Mouse (Mus musculus) erythroblast, embryonic 14.5 days (primary cell): Measurements from ENCODE around the gene Ttc16. TPM values are rescaled to one million over a fixed set of nuclear protein-coding genes. Genes with fewer than 3 reads are reported as not detected.

ENCODE experiments used
- H3K27me3 ChIP-seq: 2 replicates; pipeline ENCODE4 v1.6.1; 2012; ENCODE audit warnings: inconsistent platforms; ENCODE audit not compliant: control insufficient read depth
- H3K36me3 ChIP-seq: 2 replicates; pipeline ENCODE4 v1.6.1; 2012; ENCODE audit warnings: mild to moderate bottlenecking, inconsistent platforms; ENCODE audit not compliant: control insufficient read depth
- H3K4me1 ChIP-seq: 2 replicates; pipeline ENCODE4 v1.6.1; 2012; ENCODE audit warnings: inconsistent platforms; ENCODE audit not compliant: control insufficient read depth
- H3K4me3 ChIP-seq: replicated peaks from 2 replicates; pipeline ENCODE3; 2012; ENCODE audit warnings: moderate library complexity, mild to moderate bottlenecking, inconsistent platforms
- H3K9me3 ChIP-seq: 2 replicates; pipeline ENCODE4 v1.6.1; 2012; ENCODE audit warnings: low read length, inconsistent platforms, mixed read lengths; ENCODE audit not compliant: control insufficient read depth
- GATA1 ChIP-seq: IDR thresholded peaks from 2 replicates; pipeline ENCODE4 v1.6.1; 2012; ENCODE audit warnings: low read length, inconsistent platforms, mixed read lengths
- TAL1 ChIP-seq: IDR thresholded peaks from 3 replicates; pipeline ENCODE4 v1.6.1; 2012; ENCODE audit warnings: low read length, inconsistent platforms, mixed read lengths
- polyA plus RNA-seq: library from polyadenylated mRNA; stranded (reverse); fragments of >175 nt; gene quantifications from 2 replicates; pipeline ENCODE4 v1.2.3, GENCODE M21; 2012

Ttc16 gene
- polyA plus RNA-seq, 1 experiment: not detected

DNA sequence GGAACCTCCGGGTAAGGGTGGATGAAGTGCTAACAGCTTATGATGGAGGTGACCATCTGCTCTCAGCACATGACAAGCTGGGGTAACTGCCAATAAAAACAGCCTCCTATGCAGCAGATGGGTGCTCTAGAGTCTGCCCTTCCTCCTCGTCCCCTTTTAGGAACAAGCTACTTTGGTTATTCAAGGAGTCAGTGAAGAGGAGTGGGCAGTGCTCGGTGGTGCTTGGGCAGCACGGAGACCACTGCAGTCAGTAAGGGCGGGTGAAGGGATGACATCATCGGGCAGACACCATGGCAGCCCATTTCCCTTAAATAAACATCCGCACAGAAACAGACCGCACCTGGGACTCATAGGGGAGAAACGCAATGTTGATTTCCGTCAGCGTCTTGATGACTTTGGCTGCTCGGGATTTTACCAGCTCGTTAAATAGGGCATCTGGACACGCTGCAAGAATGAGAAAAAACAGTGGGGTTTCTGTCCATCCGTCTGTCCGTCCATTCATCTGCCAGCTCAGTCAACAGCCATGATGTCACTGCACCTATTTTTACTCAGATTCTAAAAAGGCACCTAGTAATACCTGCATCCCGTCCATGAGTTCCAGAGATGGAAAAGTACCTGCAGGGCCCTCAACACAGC lies 41.6 kb upstream of the Ttc16 start:
- TF ChIP-seq TAL1: no peak
- no peak for TF ChIP-seq GATA1
- no peaks in the 10 kb centered on the region for H3K9me3 ChIP-seq
- H3K27me3 ChIP-seq: no peaks in the 10 kb centered on the region
- no peak overlapping the region for H3K4me3 ChIP-seq
- H3K36me3 ChIP-seq: no peaks in the 10 kb centered on the region
- peaks cover 3% of the 10 kb centered on the region; the same call in 1 of the 2 replicates for H3K4me1 ChIP-seq

- no peaks in the 10 kb centered on the region for H3K9me3 ChIP-seq
- no peaks in the 10 kb centered on the region for H3K36me3 ChIP-seq
- H3K4me3 ChIP-seq: no peak overlapping the region
- TF ChIP-seq TAL1 (no peak), GATA1 (no peak)
- 0 out of 2 replicates have a peak, but pooled peaks cover under 1% of the 10 kb centered on the region for H3K4me1 ChIP-seq
- H3K27me3 ChIP-seq: no peaks in the 10 kb centered on the region
Observed at GRCm38 (mm10) chr2:32816497-32816896, 41.1 kb upstream of the Ttc16 start.

- Histone ChIP-seq H3K36me3 (no peaks in the 10 kb centered on the region), H3K9me3 (no peaks in the 10 kb centered on the region), H3K4me1 (no peaks in the 10 kb centered on the region), H3K27me3 (no peaks in the 10 kb centered on the region), H3K4me3 (no peak overlapping the region)
- no peak for TF ChIP-seq TAL1
- TF ChIP-seq GATA1: no peak
Observed at GRCm38 (mm10) chr2:32811959-32812358, 36.5 kb upstream of the Ttc16 start.

GRCm38 (mm10) chr2:32808816-32809566 lies 33.6 kb upstream of the Ttc16 start:
- no peak for TF ChIP-seq GATA1
- no peak for TF ChIP-seq TAL1
- Histone ChIP-seq H3K4me3 (no peak overlapping the region), H3K27me3 (no peaks in the 10 kb centered on the region), H3K36me3 (no peaks in the 10 kb centered on the region), H3K9me3 (no peaks in the 10 kb centered on the region), H3K4me1 (no peaks in the 10 kb centered on the region)

DNA sequence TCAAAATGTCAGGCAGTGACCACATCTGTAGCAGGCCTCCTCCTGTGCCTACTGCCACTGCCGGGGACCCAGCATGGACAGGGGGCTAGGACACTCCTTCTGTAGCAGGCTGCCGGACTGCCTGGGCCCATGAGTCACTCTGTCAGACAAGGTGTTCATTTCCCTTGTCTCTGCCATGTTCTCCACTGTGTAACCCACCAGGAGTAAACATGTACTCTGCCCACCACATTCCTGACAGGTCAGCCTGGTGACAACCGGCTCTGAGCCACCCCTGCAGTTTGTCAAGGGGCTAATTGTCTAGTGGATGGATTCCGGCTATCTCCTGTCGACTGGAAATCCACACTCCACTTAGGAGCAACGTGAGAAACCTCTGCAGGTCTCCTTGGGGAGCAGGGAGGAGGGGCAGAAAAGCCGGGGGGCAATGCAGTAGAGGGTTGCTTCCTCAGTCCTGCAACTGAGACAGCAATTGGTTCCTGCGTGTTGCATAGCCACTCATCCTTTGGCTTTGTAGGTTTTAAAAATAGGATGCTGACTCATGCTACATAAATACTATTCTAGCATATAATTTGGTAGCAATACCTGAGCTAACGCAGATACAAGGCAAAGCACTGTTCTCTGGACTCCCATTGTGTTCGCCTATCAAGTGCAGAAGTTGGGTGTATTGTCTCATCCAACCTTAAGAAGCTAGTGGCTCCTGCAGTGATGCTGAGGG lies 23.0 kb upstream of the Ttc16 start:
- Histone ChIP-seq H3K27me3 (no peaks in the 10 kb centered on the region), H3K36me3 (no peaks in the 10 kb centered on the region; the same call in 1 of the 2 replicates), H3K9me3 (no peaks in the 10 kb centered on the region), H3K4me1 (no peaks in the 10 kb centered on the region), H3K4me3 (no peak overlapping the region)
- TF ChIP-seq TAL1: no peak
- TF ChIP-seq GATA1: no peak

DNA sequence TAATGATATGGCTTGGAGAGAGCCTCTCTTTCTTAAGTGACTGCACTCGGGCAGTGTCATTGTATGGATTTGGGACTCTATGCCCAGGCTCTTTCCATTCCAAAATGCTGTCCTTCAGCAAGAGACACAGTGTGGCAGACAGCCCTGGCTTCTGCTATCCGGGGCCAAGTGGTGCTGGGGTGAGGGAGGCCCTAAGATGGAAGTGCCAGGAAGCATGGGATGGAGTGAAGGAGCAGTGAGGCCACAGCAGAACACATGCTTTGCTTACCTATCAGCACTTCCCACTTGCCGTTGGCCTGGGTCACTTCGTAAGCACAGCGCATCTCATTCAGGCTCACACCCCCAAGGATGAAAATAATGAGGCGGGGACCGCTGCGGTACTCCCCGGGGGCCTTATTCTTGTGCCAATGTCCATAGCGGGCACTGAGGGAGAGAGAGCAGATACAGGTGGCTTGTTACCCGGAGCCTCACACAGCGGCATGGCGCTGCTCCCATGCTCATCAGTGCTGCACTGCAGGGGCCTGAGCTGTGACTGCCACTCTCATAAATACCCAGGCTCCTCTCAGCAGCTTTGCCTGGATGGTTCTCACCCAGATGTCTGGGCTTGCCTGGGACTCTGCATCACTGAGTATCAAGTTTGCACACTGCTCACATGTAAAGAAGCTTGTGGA lies 20.4 kb upstream of the Ttc16 start:
- TF ChIP-seq GATA1 (no peak), TAL1 (no peak)
- H3K4me3 ChIP-seq: no peak overlapping the region
- H3K27me3 ChIP-seq: no peaks in the 10 kb centered on the region
- H3K36me3 ChIP-seq: no peaks in the 10 kb centered on the region; the same call in 1 of the 2 replicates
- no peaks in the 10 kb centered on the region for H3K4me1 ChIP-seq
- H3K9me3 ChIP-seq: no peaks in the 10 kb centered on the region

- Histone ChIP-seq H3K36me3 (no peaks in the 10 kb centered on the region), H3K4me3 (no peak overlapping the region), H3K27me3 (no peaks in the 10 kb centered on the region), H3K4me1 (no peaks in the 10 kb centered on the region), H3K9me3 (no peaks in the 10 kb centered on the region)
- TF ChIP-seq TAL1 (no peak), GATA1 (no peak)
Observed at GRCm38 (mm10) chr2:32791297-32791696, 15.9 kb upstream of the Ttc16 start.

- Histone ChIP-seq H3K4me3 (no peak overlapping the region), H3K9me3 (no peaks in the 10 kb centered on the region), H3K4me1 (no peaks in the 10 kb centered on the region), H3K27me3 (no peaks in the 10 kb centered on the region), H3K36me3 (no peaks in the 10 kb centered on the region)
- TF ChIP-seq GATA1: no peak
- no peak for TF ChIP-seq TAL1
Observed at GRCm38 (mm10) chr2:32788581-32788980, 13.1 kb upstream of the Ttc16 start.

DNA sequence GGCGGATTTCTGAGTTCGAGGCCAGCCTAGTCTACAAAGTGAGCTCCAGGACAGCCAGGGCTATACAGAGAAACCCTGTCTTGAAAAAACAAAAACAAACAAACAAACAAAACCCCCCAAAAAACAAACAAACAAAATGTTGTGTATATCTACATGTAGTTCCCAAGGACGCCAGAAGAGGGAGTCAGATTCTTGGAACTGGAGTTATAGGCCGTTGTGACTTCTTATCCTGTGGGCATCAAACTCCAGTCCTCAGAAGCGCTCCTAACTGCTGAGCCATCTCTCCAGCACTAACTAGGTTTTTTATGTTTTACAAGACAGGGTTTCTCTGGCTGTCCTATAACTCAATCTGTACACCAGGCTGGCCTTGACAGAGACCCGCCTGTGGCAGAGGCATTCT lies 11.7 kb upstream of the Ttc16 start:
- Histone ChIP-seq H3K4me3 (no peak overlapping the region), H3K9me3 (no peaks in the 10 kb centered on the region), H3K36me3 (no peaks in the 10 kb centered on the region), H3K4me1 (no peaks in the 10 kb centered on the region), H3K27me3 (no peaks in the 10 kb centered on the region)
- TF ChIP-seq GATA1: no peak
- no peak for TF ChIP-seq TAL1
